ENCODE assay signal across 19 mouse cellular contexts in genomic region chr16:18084262-18084661, GRCm38 (mm10). TPM values are rescaled to one million over a fixed set of nuclear protein-coding genes. Genes with fewer than 3 reads are reported as not detected.
DNase-seq lines count a peak whose midpoint lies in the region; ATAC-seq and TF ChIP-seq lines count a peak whose summit lies in the region.
"Had no signal": no experiment of that assay in that cellular context is flagged by ENCODE, and none has a peak within 500 bp of the region (broad histone marks: within the 10 kb centered on the region; RNA-seq: fewer than 3 reads in every experiment).

No protein-coding gene starts in this region.

- no peaks in the 10 kb centered on the region for H3K9me3 ChIP-seq in hindbrain, postnatal 0 days (ENCODE audit: low read length)
- no peaks in the 10 kb centered on the region for H3K9me3 ChIP-seq in hindbrain, embryonic 11.5 days (ENCODE audit: control insufficient read depth, low read length)
- no peaks in the 10 kb centered on the region for H3K9me3 ChIP-seq in kidney, embryonic 16.5 days (ENCODE audit: low read length)
- H3K9me3 ChIP-seq: embryonic facial prominence, embryonic 12.5 days; forebrain, embryonic 12.5 days; heart, embryonic 15.5 days; hindbrain, embryonic 15.5 days; intestine, embryonic 15.5 days; liver, embryonic 15.5 days; midbrain, embryonic 15.5 days; neural tube, embryonic 12.5 days had no signal

- no peak for TF ChIP-seq CTCF in hindbrain, postnatal 0 days (IDR thresholded peaks at IDR 0.05; ENCODE audit: low read depth)

- ATAC-seq in hindbrain, postnatal 0 days, result no peak
- no peak for ATAC-seq in hindbrain, embryonic 11.5 days (ENCODE audit: low FRiP score)
- no peak for ATAC-seq in kidney, embryonic 16.5 days (ENCODE audit: low FRiP score, low TSS enrichment)

- 91% methylated on average over 7 of the region's 7 CpGs for WGBS in hindbrain, postnatal 0 days
- WGBS in hindbrain, embryonic 11.5 days, result 89% methylated on average over 7 of the region's 7 CpGs
- WGBS in kidney, embryonic 16.5 days, result 86% methylated on average over 7 of the region's 7 CpGs

- no peaks in the 10 kb centered on the region for H3K36me3 ChIP-seq in hindbrain, postnatal 0 days (ENCODE audit: insufficient read depth, low read length)
- H3K36me3 ChIP-seq in hindbrain, embryonic 11.5 days (ENCODE audit: control insufficient read depth, insufficient read depth, low read length), result no peaks in the 10 kb centered on the region
- peaks cover 4% of the 10 kb centered on the region; the same call in 1 of the 2 replicates for H3K36me3 ChIP-seq in kidney, embryonic 16.5 days (ENCODE audit: insufficient read depth, low read length)
- H3K36me3 ChIP-seq: embryonic facial prominence, embryonic 12.5 days; forebrain, embryonic 12.5 days; heart, embryonic 15.5 days; hindbrain, embryonic 15.5 days; intestine, embryonic 15.5 days; liver, embryonic 15.5 days; midbrain, embryonic 15.5 days; neural tube, embryonic 12.5 days had no signal

- no peak overlapping the region for H3K4me2 ChIP-seq in hindbrain, postnatal 0 days (ENCODE audit: low read depth, low read length)
- no peak overlapping the region for H3K4me2 ChIP-seq in hindbrain, embryonic 11.5 days (replicated peaks; ENCODE audit: low read depth, low read length)
- H3K4me2 ChIP-seq in kidney, embryonic 16.5 days (replicated peaks; ENCODE audit: low read depth, low read length), result no peak overlapping the region
- H3K4me2 ChIP-seq: embryonic facial prominence, embryonic 12.5 days; forebrain, embryonic 12.5 days; heart, embryonic 15.5 days; hindbrain, embryonic 15.5 days; intestine, embryonic 15.5 days; liver, embryonic 15.5 days; midbrain, embryonic 15.5 days; neural tube, embryonic 12.5 days had no signal

- no peak for DNase-seq in hindbrain, postnatal 0 days (ENCODE audit: low spot score)
- DNase-seq in hindbrain, embryonic 11.5 days (ENCODE audit: low spot score), result no peak
- DNase-seq in kidney, postnatal 14 days, result peak; percentile 35
- peak; percentile 41 for DNase-seq in urinary bladder, postnatal 14 days (ENCODE audit: low spot score)
- no peak for DNase-seq in urinary bladder, postnatal 10 days (ENCODE audit: low spot score)
- DNase-seq in embryo, embryonic 9.5 days (ENCODE audit: extremely low spot score), result no peak
- DNase-seq: right cerebral cortex, postnatal 4 days; thymus, postnatal 25 days had no signal

- no peak overlapping the region for H3K4me3 ChIP-seq in hindbrain, postnatal 0 days (ENCODE audit: low read length)
- no peak overlapping the region for H3K4me3 ChIP-seq in hindbrain, embryonic 11.5 days (ENCODE audit: low read depth, low read length)
- H3K4me3 ChIP-seq in kidney, embryonic 16.5 days (ENCODE audit: low read length), result no peak overlapping the region
- H3K4me3 ChIP-seq: embryonic facial prominence, embryonic 12.5 days; forebrain, embryonic 12.5 days; heart, embryonic 15.5 days; hindbrain, embryonic 15.5 days; intestine, embryonic 15.5 days; liver, embryonic 15.5 days; midbrain, embryonic 15.5 days; neural tube, embryonic 12.5 days had no signal

- H3K27ac ChIP-seq in hindbrain, postnatal 0 days, result peak overlapping the region; percentile 75; the same call in 1 of the 2 replicates
- H3K27ac ChIP-seq in hindbrain, embryonic 11.5 days (ENCODE audit: low read depth, low read length), result no peak overlapping the region
- no peak overlapping the region for H3K27ac ChIP-seq in kidney, embryonic 16.5 days (ENCODE audit: low read length)
- H3K27ac ChIP-seq: embryonic facial prominence, embryonic 12.5 days; forebrain, embryonic 12.5 days; heart, embryonic 15.5 days; intestine, embryonic 15.5 days; liver, embryonic 15.5 days; macrophage; neural tube, embryonic 12.5 days had no signal

- peaks cover 12% of the 10 kb centered on the region; the same call in 1 of the 2 replicates for H3K4me1 ChIP-seq in hindbrain, postnatal 0 days (ENCODE audit: insufficient read depth, low read length)
- no peaks in the 10 kb centered on the region; the same call in 1 of the 2 replicates for H3K4me1 ChIP-seq in hindbrain, embryonic 11.5 days (replicated peaks; ENCODE audit: control insufficient read depth, insufficient read depth, low read length)
- peaks cover 7% of the 10 kb centered on the region; the same call in 1 of the 2 replicates for H3K4me1 ChIP-seq in kidney, embryonic 16.5 days (ENCODE audit: insufficient read depth, low read length)

- no peak overlapping the region for H3K9ac ChIP-seq in hindbrain, postnatal 0 days (replicated peaks; ENCODE audit: low read length)
- no peak overlapping the region for H3K9ac ChIP-seq in hindbrain, embryonic 11.5 days (ENCODE audit: low read depth, low read length)
- H3K9ac ChIP-seq in kidney, embryonic 16.5 days (replicated peaks; ENCODE audit: low read length), result no peak overlapping the region
- H3K9ac ChIP-seq: embryonic facial prominence, embryonic 12.5 days; forebrain, embryonic 12.5 days; heart, embryonic 15.5 days; hindbrain, embryonic 15.5 days; intestine, embryonic 15.5 days; liver, embryonic 15.5 days; midbrain, embryonic 15.5 days; neural tube, embryonic 12.5 days had no signal

- peaks cover 9% of the 10 kb centered on the region; the same call in 1 of the 2 replicates for H3K27me3 ChIP-seq in hindbrain, postnatal 0 days (ENCODE audit: insufficient read depth, low read length)
- peaks cover 6% of the 10 kb centered on the region; the same call in 1 of the 2 replicates for H3K27me3 ChIP-seq in hindbrain, embryonic 11.5 days (ENCODE audit: control insufficient read depth, insufficient read depth, low read length)
- no peaks in the 10 kb centered on the region for H3K27me3 ChIP-seq in kidney, embryonic 16.5 days (ENCODE audit: insufficient read depth, low read length)
- H3K27me3 ChIP-seq: heart, embryonic 15.5 days; intestine, embryonic 15.5 days had no signal

RNA-seq across cellular contexts. Expression of gene Prodh, which starts 5.7 kb away (rescaled TPM):
- total RNA-seq in hindbrain, postnatal 0 days (2014; rRNA removed), result 10.6 and 16.7 TPM in 2 replicates
- 7.4 and 8.7 TPM in 2 replicates for polyA plus RNA-seq in hindbrain, postnatal 0 days (2015; fragmentation: Nextera tagmentation; extraction: Ambion mirVana)
- 7.8 and 8.3 TPM in 2 replicates for polyA plus RNA-seq in hindbrain, embryonic 11.5 days (2014; fragmentation: Nextera tagmentation; extraction: Ambion mirVana)
- polyA plus RNA-seq in kidney, embryonic 16.5 days (2015; fragmentation: Nextera tagmentation; extraction: Ambion mirVana), result 22.3 and 23.0 TPM in 2 replicates

RNA-seq across cellular contexts. Expression of gene Dgcr6, which starts 31.6 kb away (rescaled TPM):
- 59.5 and 74.4 TPM in 2 replicates for total RNA-seq in hindbrain, postnatal 0 days (2014; rRNA removed)
- 169 and 173 TPM in 2 replicates for polyA plus RNA-seq in hindbrain, postnatal 0 days (2015; fragmentation: Nextera tagmentation; extraction: Ambion mirVana)
- 128 and 130 TPM in 2 replicates for polyA plus RNA-seq in hindbrain, embryonic 11.5 days (2014; fragmentation: Nextera tagmentation; extraction: Ambion mirVana)
- polyA plus RNA-seq in kidney, embryonic 16.5 days (2015; fragmentation: Nextera tagmentation; extraction: Ambion mirVana), result 103 and 104 TPM in 2 replicates

RNA-seq across cellular contexts. Expression of gene Rtn4r, which starts 43.2 kb away (rescaled TPM):
- total RNA-seq in hindbrain, postnatal 0 days (2014; rRNA removed), result 38.2 and 55.7 TPM in 2 replicates
- 20.4 and 23.1 TPM in 2 replicates for polyA plus RNA-seq in hindbrain, postnatal 0 days (2015; fragmentation: Nextera tagmentation; extraction: Ambion mirVana)
- 3.3 and 3.4 TPM in 2 replicates for polyA plus RNA-seq in hindbrain, embryonic 11.5 days (2014; fragmentation: Nextera tagmentation; extraction: Ambion mirVana)
- polyA plus RNA-seq in kidney, embryonic 16.5 days (2015; fragmentation: Nextera tagmentation; extraction: Ambion mirVana), result 1.0 and 3.4 TPM in 2 replicates
- total RNA-seq: MEL had no signal
- polyA plus RNA-seq: macrophage had no signal

Comparison
In these comparisons a context has a peak if more than half of its experiments do, and no peak if none do; other contexts are left out.
1. DNase-seq: peak in kidney, postnatal 14 days (single experiment) and urinary bladder, postnatal 14 days (single experiment); none in hindbrain, postnatal 0 days (single experiment), hindbrain, embryonic 11.5 days (single experiment), urinary bladder, postnatal 10 days (single experiment) and embryo, embryonic 9.5 days (single experiment).